Mouse (Mus musculus) myocyte (in vitro differentiated cells): Measurements from ENCODE around the gene Alms1.

Experiments used
- CEBPB ChIP-seq: IDR thresholded peaks from 2 replicates; pipeline ENCODE4 v1.6.1; 2011; ENCODE audit warnings: mild to moderate bottlenecking, moderate library complexity; ENCODE audit not compliant: poor library complexity, insufficient read depth, severe bottlenecking
- E2F4 ChIP-seq: IDR thresholded peaks from one replicate; pipeline ENCODE4 v1.6.1; 2011; ENCODE audit warnings: mild to moderate bottlenecking, control low read depth, moderate library complexity; ENCODE audit not compliant: insufficient read depth
- MAX ChIP-seq: IDR thresholded peaks from one replicate; pipeline ENCODE4 v1.6.1; 2011; ENCODE audit warnings: low read depth, mild to moderate bottlenecking, control low read depth
- MYOG ChIP-seq, 3 experiments: IDR thresholded peaks; one replicate each; pipeline ENCODE4 v1.6.1; 2011; ENCODE audit warnings: control low read depth in 2 of 3, low read depth in 2 of 3, mild to moderate bottlenecking in 2 of 3; ENCODE audit not compliant: insufficient read length in 2 of 3, control insufficient read depth in 1 of 3, insufficient read depth in 1 of 3
- POLR2A ChIP-seq: IDR thresholded peaks from one replicate; pipeline ENCODE4 v1.6.1; 2011; ENCODE audit warnings: low read depth, mild to moderate bottlenecking, control low read depth, moderate library complexity; ENCODE audit not compliant: insufficient read length
- POLR2AphosphoS2 ChIP-seq: IDR thresholded peaks from one replicate; pipeline ENCODE4 v1.6.1; 2011; ENCODE audit warnings: low read depth, control low read depth; ENCODE audit not compliant: insufficient read length
- REST ChIP-seq: IDR thresholded peaks from one replicate; pipeline ENCODE4 v1.6.1; 2011; ENCODE audit warnings: mild to moderate bottlenecking, control low read depth, moderate library complexity; ENCODE audit not compliant: insufficient read depth, insufficient read length
- SRF ChIP-seq: IDR thresholded peaks from one replicate; pipeline ENCODE4 v1.6.1; 2011; ENCODE audit warnings: low read depth; ENCODE audit not compliant: control insufficient read depth, insufficient read length
- TCF12 ChIP-seq: IDR thresholded peaks from one replicate; pipeline ENCODE4 v1.6.1; 2011; ENCODE audit warnings: mild to moderate bottlenecking, control low read depth; ENCODE audit not compliant: poor library complexity, insufficient read depth, severe bottlenecking
- USF1 ChIP-seq: IDR thresholded peaks from one replicate; pipeline ENCODE4 v1.6.1; 2011; ENCODE audit warnings: low read depth, mild to moderate bottlenecking, control low read depth, moderate library complexity

DNA sequence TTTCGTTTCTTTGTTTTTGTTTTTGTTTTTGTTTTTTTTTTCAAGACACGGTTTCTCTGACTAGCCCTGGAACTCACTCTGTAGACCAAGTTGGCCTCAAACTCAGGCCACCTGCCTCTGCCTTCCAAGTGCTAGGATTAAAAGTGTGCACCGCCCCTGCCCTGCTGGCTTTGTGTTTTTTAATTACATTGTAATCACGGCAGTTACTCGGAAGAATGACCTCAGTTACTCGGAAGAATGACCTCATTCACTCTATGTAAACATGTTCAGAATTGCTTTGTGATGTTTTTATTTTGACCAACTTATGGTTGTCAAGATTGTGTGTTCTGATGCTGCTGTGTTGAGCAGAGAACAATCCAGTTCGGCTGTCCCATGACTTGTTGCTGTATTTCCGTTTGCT is 45.8 kb downstream of the Alms1 start:
- TF ChIP-seq POLR2A (no peak), MAX (no peak), USF1 (no peak), E2F4 (no peak), MYOG (IDR thresholded peaks at IDR 0.05; ENCODE audit: control insufficient read depth in 1 of 3, insufficient read depth in 1 of 3, insufficient read length in 2 of 3, low read depth in 2 of 3) (no peak), CEBPB (no peak), REST (no peak), POLR2AphosphoS2 (no peak), TCF12 (no peak), SRF (no peak)
